Mouse (Mus musculus): Measurements from ENCODE around the gene Gpr6. TPM values are rescaled to one million over a fixed set of nuclear protein-coding genes. Genes with fewer than 3 reads are reported as not detected.

The Gpr6 gene
- total RNA-seq (2021), result not detected
- long read RNA-seq, experiment 1, result 0 reads
- long read RNA-seq, experiment 2, result 0 reads

- DNase-seq (ENCODE audit: low spot score in 2 of 2), result peak in 1 of 2 experiments; percentile 8
Observed at GRCm38 (mm10) chr10:41072116-41072515, at the start of gene Gpr6. TSS of gene Gpr6 (minus strand) at chr10:41072285.

DNA sequence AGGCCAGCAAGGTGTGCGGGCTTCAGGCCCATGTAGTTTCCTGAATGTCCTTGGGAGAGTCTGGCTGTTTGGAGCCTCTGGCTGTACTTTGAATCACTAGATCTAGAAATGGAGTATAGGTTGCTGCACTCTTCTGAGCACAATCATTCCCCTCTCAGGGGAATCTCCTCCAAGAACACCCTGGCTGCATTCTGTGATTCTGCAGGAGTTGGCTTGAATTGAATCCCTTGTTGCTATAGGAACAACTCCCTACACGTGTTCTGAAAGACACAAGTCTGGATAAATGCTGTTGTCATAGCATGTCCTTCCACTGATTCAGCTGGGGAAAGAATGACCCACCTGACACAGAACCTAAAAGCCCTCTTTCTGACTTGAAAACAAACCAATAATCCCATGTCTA is 28.0 kb upstream of the Gpr6 start:
- no peak for DNase-seq (ENCODE audit: low spot score in 2 of 2)

- DNase-seq (ENCODE audit: low spot score in 2 of 2), result no peak
Observed at GRCm38 (mm10) chr10:41098137-41098536, 26.1 kb upstream of the Gpr6 start.

DNA sequence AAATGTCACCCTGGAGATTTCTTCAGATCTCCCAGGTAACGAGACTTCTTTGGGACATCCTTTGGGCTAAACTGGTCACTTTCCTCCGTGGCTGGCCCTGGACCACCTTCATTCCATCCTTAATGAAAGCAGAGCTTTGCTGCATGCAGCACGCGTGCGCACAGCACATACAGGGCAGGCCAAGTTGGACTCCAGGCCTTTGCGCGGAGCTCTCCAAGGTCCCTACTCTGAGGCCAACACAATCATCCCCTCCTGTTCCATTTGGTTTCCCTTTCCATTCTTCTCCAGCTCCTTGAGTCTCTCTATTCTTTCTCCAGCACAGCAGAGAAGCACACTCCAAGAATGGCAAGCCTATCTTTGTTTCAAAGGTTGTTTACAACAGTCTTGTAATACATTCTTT is 16.8 kb upstream of the Gpr6 start:
- no peak for DNase-seq (ENCODE audit: low spot score in 2 of 2)

DNA sequence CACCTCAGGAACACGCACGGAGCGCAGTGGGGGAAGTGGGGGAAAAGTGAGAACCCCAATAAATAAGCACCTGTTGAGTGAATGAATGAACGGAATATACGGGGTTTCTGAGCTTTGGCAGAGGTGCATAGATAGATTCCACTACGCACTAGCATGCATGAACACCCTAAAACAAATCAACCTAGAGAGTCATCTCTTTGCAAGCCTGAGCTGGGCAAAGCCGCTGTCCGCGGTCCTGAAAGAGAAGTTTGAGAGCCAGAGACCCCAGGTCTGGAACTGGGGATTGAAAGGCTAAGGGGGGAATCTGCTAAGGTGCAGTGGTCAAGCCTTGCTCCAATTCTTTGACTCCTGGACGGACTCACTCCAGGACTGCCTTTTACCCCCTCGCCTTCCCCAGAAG is 389 bp downstream of the Gpr6 start:
- DNase-seq (ENCODE audit: low spot score in 2 of 2), result peak; percentile 20 to 46

- DNase-seq (ENCODE audit: low spot score in 2 of 2), result no peak
Observed at GRCm38 (mm10) chr10:41070693-41071651, 1.1 kb downstream of the Gpr6 start.

GRCm38 (mm10) chr10:41060250-41060831 is 11.7 kb downstream of the Gpr6 start:
- DNase-seq (ENCODE audit: low spot score in 2 of 2), result no peak

- DNase-seq (ENCODE audit: low spot score in 2 of 2), result no peak
Observed at GRCm38 (mm10) chr10:41055581-41055980, 16.5 kb downstream of the Gpr6 start.

DNA sequence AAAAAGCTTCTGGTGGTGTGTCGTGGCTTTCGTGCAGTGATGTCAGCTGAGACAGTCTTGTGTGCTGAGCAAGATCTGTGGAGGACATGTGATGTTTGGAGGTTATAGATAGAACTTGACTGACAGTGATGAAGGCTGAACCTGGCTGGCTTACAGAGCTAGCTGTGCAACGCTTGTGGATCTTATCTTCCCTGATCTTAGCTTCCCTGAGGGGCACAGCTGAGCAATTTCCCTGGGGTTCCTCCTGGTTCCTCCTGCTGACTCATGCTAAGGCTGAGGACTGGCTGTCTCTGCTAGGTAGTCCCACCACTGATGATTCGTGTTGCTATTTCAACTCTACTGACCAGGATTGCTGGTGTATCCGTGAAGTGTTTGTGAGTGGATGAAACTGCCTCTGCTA is 18.1 kb downstream of the Gpr6 start:
- no peak for DNase-seq (ENCODE audit: low spot score in 2 of 2)

- DNase-seq (ENCODE audit: low spot score in 2 of 2), result no peak
Observed at GRCm38 (mm10) chr10:41042272-41042671, 29.8 kb downstream of the Gpr6 start.

GRCm38 (mm10) chr10:41041478-41041877 is 30.6 kb downstream of the Gpr6 start:
- DNase-seq (ENCODE audit: low spot score in 2 of 2), result no peak

DNA sequence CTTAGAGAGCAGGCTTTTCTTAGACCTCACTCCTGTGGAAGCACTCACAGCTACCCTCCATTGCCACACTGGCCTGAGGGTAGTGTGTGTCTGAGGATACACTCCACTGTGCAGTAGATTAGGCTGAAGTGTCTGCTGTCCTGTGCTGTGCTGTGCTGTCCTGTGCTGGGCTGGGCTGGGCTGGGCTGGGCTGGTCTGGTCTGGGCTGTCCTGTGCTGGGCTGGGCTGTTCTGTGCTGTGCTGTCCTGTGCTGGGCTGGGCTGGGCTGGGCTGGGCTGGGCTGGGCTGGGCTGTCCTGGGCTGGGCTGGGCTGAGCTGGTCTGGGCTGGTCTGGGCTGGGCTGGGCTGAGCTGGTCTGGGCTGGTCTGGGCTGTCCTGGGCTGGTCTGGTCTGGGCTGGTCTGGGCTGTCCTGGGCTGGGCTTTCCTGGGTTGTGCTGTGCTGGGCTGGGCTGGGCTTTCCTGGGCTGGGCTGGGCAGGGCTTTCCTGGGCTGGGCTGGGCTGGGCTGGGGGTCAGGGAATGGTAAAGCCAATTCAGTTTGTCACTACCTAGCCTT is 31.5 kb downstream of the Gpr6 start:
- no peak for DNase-seq (ENCODE audit: low spot score in 2 of 2)

GRCm38 (mm10) chr10:41038476-41038875 is 33.6 kb downstream of the Gpr6 start:
- DNase-seq (ENCODE audit: low spot score in 2 of 2), result no peak

GRCm38 (mm10) chr10:41037722-41038121 is 34.4 kb downstream of the Gpr6 start:
- no peak for DNase-seq (ENCODE audit: low spot score in 2 of 2)

DNA sequence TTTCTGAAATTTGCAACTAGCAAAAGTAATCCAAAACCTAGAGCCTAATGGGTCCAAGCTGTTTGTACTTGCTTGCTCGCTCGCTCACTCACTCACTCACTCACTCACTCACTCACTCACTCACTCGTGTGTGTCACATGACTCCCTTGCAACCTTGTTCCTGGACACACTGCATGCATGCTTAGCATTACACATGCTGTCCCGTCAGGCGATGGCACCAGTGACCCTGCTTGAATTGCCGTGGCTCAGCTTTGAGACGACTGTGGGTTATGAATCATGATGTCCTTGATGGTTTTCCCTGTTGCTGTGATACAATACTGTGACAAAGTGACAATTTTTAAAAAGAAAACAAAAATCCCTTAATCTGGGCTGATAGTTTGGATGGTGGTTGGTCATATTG is 39.3 kb downstream of the Gpr6 start:
- no peak for DNase-seq (ENCODE audit: low spot score in 2 of 2)

DNA sequence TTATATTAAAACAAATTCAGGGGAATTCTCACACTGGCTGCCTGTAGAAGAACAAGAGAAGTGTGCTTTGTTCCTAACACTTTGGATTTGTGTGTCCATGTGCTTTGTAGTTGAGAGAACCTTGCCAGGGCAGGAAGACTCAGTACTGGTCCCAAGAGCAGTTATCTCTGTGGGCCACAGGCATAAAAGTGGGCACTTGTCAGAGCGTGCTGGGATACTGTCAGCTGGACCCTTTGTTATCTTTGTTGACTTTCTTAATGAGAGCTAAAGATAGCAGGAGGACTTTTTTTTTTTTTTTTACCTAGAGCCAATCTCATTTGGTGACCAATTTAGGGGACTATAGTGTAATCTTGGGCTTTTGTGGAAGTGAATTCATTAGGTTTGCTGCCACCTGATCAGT is 47.2 kb downstream of the Gpr6 start:
- DNase-seq (ENCODE audit: low spot score in 2 of 2), result no peak

DNA sequence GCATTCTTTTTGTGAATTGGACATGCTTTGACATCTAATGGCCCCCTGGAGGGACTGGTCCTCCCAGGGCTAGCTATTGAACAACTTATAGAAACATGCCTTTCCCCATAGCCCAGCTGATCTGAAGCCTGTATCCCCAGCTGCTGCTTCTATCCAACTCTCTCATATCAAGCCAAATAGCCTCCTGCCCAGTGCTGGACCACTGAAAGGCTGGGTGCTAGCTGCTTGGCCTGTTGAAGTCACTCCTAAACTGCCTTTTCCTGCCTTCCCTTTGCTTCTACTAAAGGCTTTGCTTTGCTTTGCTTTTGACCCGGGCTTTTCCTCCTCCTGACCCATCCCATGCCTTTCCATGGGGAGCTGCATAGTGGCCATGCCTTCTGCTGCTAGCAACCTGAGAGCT is 47.7 kb downstream of the Gpr6 start:
- DNase-seq (ENCODE audit: low spot score in 2 of 2), result no peak

GRCm38 (mm10) chr10:41022226-41022625 is 49.9 kb downstream of the Gpr6 start:
- no peak for DNase-seq (ENCODE audit: low spot score in 2 of 2)

All from gastrocnemius, postnatal 4 days (tissue).